Mouse (Mus musculus): ENCODE measurements around the gene Cysrt1. TPM values are rescaled to one million over a fixed set of nuclear protein-coding genes. Genes with fewer than 3 reads are reported as not detected.

Gene Cysrt1
- polyA plus RNA-seq, 1 experiment from 2014 or later = 16.5 TPM

GRCm38 (mm10) chr2:25194006-25194405, 48.2 kb downstream of the Cysrt1 start:
- H3K9me3 ChIP-seq (ENCODE audit: control insufficient read depth) = no peaks in the 10 kb centered on the region
- H3K4me3 ChIP-seq (ENCODE audit: low read depth, low read length) = no peak overlapping the region

GRCm38 (mm10) chr2:25193330-25193770, 48.9 kb downstream of the Cysrt1 start:
- no peak overlapping the region for H3K4me3 ChIP-seq (ENCODE audit: low read depth, low read length)
- no peaks in the 10 kb centered on the region for H3K9me3 ChIP-seq (ENCODE audit: control insufficient read depth)
- 0% methylated on average over 6 of the region's 6 CpGs for WGBS
- peak; percentile 99 for TF ChIP-seq CTCF (IDR thresholded peaks at IDR 0.05; ENCODE audit: low read depth)
- peak overlapping the region; percentile 66 for H3K4me2 ChIP-seq (replicated peaks; ENCODE audit: low read depth)
- H3K36me3 ChIP-seq (ENCODE audit: control insufficient read depth, insufficient read depth) = peaks cover 11% of the 10 kb centered on the region; the same call in 1 of the 2 replicates
- no peak overlapping the region for H3K9ac ChIP-seq (ENCODE audit: low read depth, low read length)
- ATAC-seq = peak; percentile 83
- peaks cover 19% of the 10 kb centered on the region; the same call in 1 of the 2 replicates for H3K4me1 ChIP-seq (replicated peaks; ENCODE audit: control insufficient read depth, insufficient read depth, low read length)
- H3K27me3 ChIP-seq (replicated peaks; ENCODE audit: control insufficient read depth, insufficient read depth, low read length) = no peaks in the 10 kb centered on the region
- no peak overlapping the region for H3K27ac ChIP-seq (ENCODE audit: low read depth, low read length)

More at GRCm38 (mm10) chr2:25194006-25194405, 48.2 kb downstream of the Cysrt1 start:
- 60% methylated on average over 5 of the region's 5 CpGs for WGBS
- Histone ChIP-seq H3K36me3 (ENCODE audit: control insufficient read depth, insufficient read depth) (peaks cover 18% of the 10 kb centered on the region; the same call in 1 of the 2 replicates), H3K4me2 (replicated peaks; ENCODE audit: low read depth) (peak overlapping the region; percentile 66), H3K4me1 (replicated peaks; ENCODE audit: control insufficient read depth, insufficient read depth, low read length) (peaks cover 19% of the 10 kb centered on the region; the same call in 1 of the 2 replicates), H3K27ac (ENCODE audit: low read depth, low read length) (peak overlapping the region; percentile 60), H3K27me3 (replicated peaks; ENCODE audit: control insufficient read depth, insufficient read depth, low read length) (no peaks in the 10 kb centered on the region), H3K9ac (ENCODE audit: low read depth, low read length) (no peak overlapping the region)
- ATAC-seq = no peak
- no peak for TF ChIP-seq CTCF (IDR thresholded peaks at IDR 0.05; ENCODE audit: low read depth)

Other genes starting within 250 kb of the Cysrt1 start
- 17.0 and 17.6 TPM in 2 replicates for gene Nsmf, start 188.1 kb downstream of the Cysrt1 start, polyA plus RNA-seq (2015; fragmentation: Nextera tagmentation; extraction: Ambion mirVana)
- gene Entpd8, start 162.1 kb downstream of the Cysrt1 start, polyA plus RNA-seq (2015; fragmentation: Nextera tagmentation; extraction: Ambion mirVana) = 24.6 and 25.9 TPM in 2 replicates
- 3.3 and 5.8 TPM in 2 replicates for gene Noxa1, start 147.3 kb downstream of the Cysrt1 start, polyA plus RNA-seq (2015; fragmentation: Nextera tagmentation; extraction: Ambion mirVana)
- gene Nrarp, start 61.7 kb downstream of the Cysrt1 start, polyA plus RNA-seq (2015; fragmentation: Nextera tagmentation; extraction: Ambion mirVana) = 15.9 and 16.5 TPM in 2 replicates
- gene Tor4a, start 45.6 kb downstream of the Cysrt1 start, polyA plus RNA-seq (2015; fragmentation: Nextera tagmentation; extraction: Ambion mirVana) = 12.0 and 12.6 TPM in 2 replicates
- gene Nelfb, start 31.0 kb downstream of the Cysrt1 start, polyA plus RNA-seq (2015; fragmentation: Nextera tagmentation; extraction: Ambion mirVana) = 41.4 and 45.6 TPM in 2 replicates
- gene Stpg3, start 27.8 kb downstream of the Cysrt1 start, polyA plus RNA-seq (2015; fragmentation: Nextera tagmentation; extraction: Ambion mirVana) = not detected in 2 replicates
- gene Fam166a, start 23.7 kb downstream of the Cysrt1 start, polyA plus RNA-seq (2015; fragmentation: Nextera tagmentation; extraction: Ambion mirVana) = 0.78 and 1.4 TPM in 2 replicates
- 453 and 466 TPM in 2 replicates for gene Tubb4b, start 17.8 kb downstream of the Cysrt1 start, polyA plus RNA-seq (2015; fragmentation: Nextera tagmentation; extraction: Ambion mirVana)
- gene Slc34a3, start 8.1 kb downstream of the Cysrt1 start, polyA plus RNA-seq (2015; fragmentation: Nextera tagmentation; extraction: Ambion mirVana) = 34.0 and 37.6 TPM in 2 replicates
- 0.09 and 0.25 TPM in 2 replicates for gene Rnf224, start 5.7 kb downstream of the Cysrt1 start, polyA plus RNA-seq (2015; fragmentation: Nextera tagmentation; extraction: Ambion mirVana)
- 51.9 and 59.4 TPM in 2 replicates for gene Rnf208, start 197 bp downstream of the Cysrt1 start, polyA plus RNA-seq (2015; fragmentation: Nextera tagmentation; extraction: Ambion mirVana)
- gene AL732309.1, start 4.4 kb upstream of the Cysrt1 start, polyA plus RNA-seq (2015; fragmentation: Nextera tagmentation; extraction: Ambion mirVana) = 10.4 and 12.3 TPM in 2 replicates
- gene Tmem203, start 13.0 kb upstream of the Cysrt1 start, polyA plus RNA-seq (2015; fragmentation: Nextera tagmentation; extraction: Ambion mirVana) = 40.3 and 44.9 TPM in 2 replicates
- 62.0 and 68.3 TPM in 2 replicates for gene Tprn, start 20.2 kb upstream of the Cysrt1 start, polyA plus RNA-seq (2015; fragmentation: Nextera tagmentation; extraction: Ambion mirVana)
- 105 and 108 TPM in 2 replicates for gene Ssna1, start 30.0 kb upstream of the Cysrt1 start, polyA plus RNA-seq (2015; fragmentation: Nextera tagmentation; extraction: Ambion mirVana)
- gene Anapc2, start 30.0 kb upstream of the Cysrt1 start, polyA plus RNA-seq (2015; fragmentation: Nextera tagmentation; extraction: Ambion mirVana) = 41.6 and 43.4 TPM in 2 replicates
- gene Tmem210, start 45.7 kb upstream of the Cysrt1 start, polyA plus RNA-seq (2015; fragmentation: Nextera tagmentation; extraction: Ambion mirVana) = not detected in 2 replicates
- gene Lrrc26, start 47.5 kb upstream of the Cysrt1 start, polyA plus RNA-seq (2015; fragmentation: Nextera tagmentation; extraction: Ambion mirVana) = 5.5 and 6.6 TPM in 2 replicates
- 0.78 and 0.90 TPM in 2 replicates for gene Grin1, start 76.7 kb upstream of the Cysrt1 start, polyA plus RNA-seq (2015; fragmentation: Nextera tagmentation; extraction: Ambion mirVana)
- 44.7 and 50.2 TPM in 2 replicates for gene Man1b1, start 89.9 kb upstream of the Cysrt1 start, polyA plus RNA-seq (2015; fragmentation: Nextera tagmentation; extraction: Ambion mirVana)
- gene Dpp7, start 113.9 kb upstream of the Cysrt1 start, polyA plus RNA-seq (2015; fragmentation: Nextera tagmentation; extraction: Ambion mirVana) = 120 and 129 TPM in 2 replicates
- gene Uap1l1, start 123.2 kb upstream of the Cysrt1 start, polyA plus RNA-seq (2015; fragmentation: Nextera tagmentation; extraction: Ambion mirVana) = 668 and 708 TPM in 2 replicates
- 112 and 129 TPM in 2 replicates for gene Sapcd2, start 129.9 kb upstream of the Cysrt1 start, polyA plus RNA-seq (2015; fragmentation: Nextera tagmentation; extraction: Ambion mirVana)
- 33.9 and 38.1 TPM in 2 replicates for gene Entpd2, start 153.4 kb upstream of the Cysrt1 start, polyA plus RNA-seq (2015; fragmentation: Nextera tagmentation; extraction: Ambion mirVana)
- 49.2 and 52.3 TPM in 2 replicates for gene Npdc1, start 156.9 kb upstream of the Cysrt1 start, polyA plus RNA-seq (2015; fragmentation: Nextera tagmentation; extraction: Ambion mirVana)
- 0.26 and 0.27 TPM in 2 replicates for gene Fut7, start 180.8 kb upstream of the Cysrt1 start, polyA plus RNA-seq (2015; fragmentation: Nextera tagmentation; extraction: Ambion mirVana)
- 1.1 and 1.3 TPM in 2 replicates for gene Abca2, start 186.3 kb upstream of the Cysrt1 start, polyA plus RNA-seq (2015; fragmentation: Nextera tagmentation; extraction: Ambion mirVana)
- gene Clic3, start 214.4 kb upstream of the Cysrt1 start, polyA plus RNA-seq (2015; fragmentation: Nextera tagmentation; extraction: Ambion mirVana) = 2.0 and 2.8 TPM in 2 replicates
- gene Paxx, start 218.6 kb upstream of the Cysrt1 start, polyA plus RNA-seq (2015; fragmentation: Nextera tagmentation; extraction: Ambion mirVana) = 41.2 and 46.2 TPM in 2 replicates
- 1.2 and 2.2 TPM in 2 replicates for gene Ptgds, start 227.6 kb upstream of the Cysrt1 start, polyA plus RNA-seq (2015; fragmentation: Nextera tagmentation; extraction: Ambion mirVana)